Mouse (Mus musculus) lung, postnatal 0 days (tissue): ENCODE data around the gene Dpp3. TPM values are rescaled to one million over a fixed set of nuclear protein-coding genes. Genes with fewer than 3 reads are reported as not detected.
A peak's percentile ranks its signal among the peaks of the same experiment; 100 is the strongest.

Experiments used
- ATAC-seq: fragments of 200-750 bp; cut with Nextera tagmentation; 2 replicates; pipeline ENCODE4 v1.8.0; 2017; ENCODE audit warnings: moderate library complexity
- DNase-seq: peaks from one replicate; pipeline ENCODE4 v3.0.0-alpha.2; 2016; ENCODE audit warnings: low spot score
- H3K27ac ChIP-seq: fragments of 300-500 bp; sonication (generic); 2 replicates; pipeline ENCODE4 v1.5.1; 2014; ENCODE audit warnings: antibody characterized with exemption, mild to moderate bottlenecking, low read length, mixed read lengths
- H3K27me3 ChIP-seq: fragments of 300-500 bp; sonication (generic); replicated peaks from 2 replicates; pipeline ENCODE4 v1.6.1; 2014; ENCODE audit warnings: low read length, mixed read lengths; ENCODE audit not compliant: insufficient read depth
- H3K36me3 ChIP-seq: fragments of 300-500 bp; sonication (generic); 2 replicates; pipeline ENCODE4 v1.6.1; 2014; ENCODE audit warnings: low read length, mixed read lengths; ENCODE audit not compliant: insufficient read depth
- H3K4me1 ChIP-seq: fragments of 300-500 bp; sonication (generic); 2 replicates; pipeline ENCODE4 v1.6.1; 2014; ENCODE audit warnings: antibody characterized with exemption, low read depth, low read length, mixed read lengths; ENCODE audit not compliant: insufficient read depth
- H3K4me2 ChIP-seq: fragments of 300-500 bp; sonication (generic); replicated peaks from 2 replicates; pipeline ENCODE4 v1.6.1; 2014; ENCODE audit warnings: low read depth, mild to moderate bottlenecking, low read length, moderate library complexity, mixed read lengths
- H3K4me3 ChIP-seq: fragments of 300-500 bp; sonication (generic); 2 replicates; pipeline ENCODE4 v1.5.1; 2014; ENCODE audit warnings: low read depth, low read length
- H3K9ac ChIP-seq: fragments of 300-500 bp; sonication (generic); replicated peaks from 2 replicates; pipeline ENCODE4 v1.6.1; 2014; ENCODE audit warnings: low read depth, mild to moderate bottlenecking
- H3K9me3 ChIP-seq: fragments of 300-500 bp; sonication (generic); 2 replicates; pipeline ENCODE4 v1.6.1; 2016; ENCODE audit warnings: low read length, mixed read lengths
- CTCF ChIP-seq: IDR thresholded peaks from 2 replicates; pipeline ENCODE4 v1.5.1; 2016; ENCODE audit warnings: antibody characterized with exemption, mild to moderate bottlenecking
- EP300 ChIP-seq: IDR thresholded peaks from 2 replicates; pipeline ENCODE4 v1.6.1; 2016; ENCODE audit warnings: antibody characterized with exemption, mild to moderate bottlenecking, control low read depth
- WGBS: fragments of 180-500 bp; shearing (Covaris S2); extraction: QIAGEN DNeasy Blood & Tissue Kit; methylation state at CpG from one replicate; pipeline ENCODE4 v1.1.7; 2014; 5-methylcytosine and 5-hydroxymethylcytosine counted together
- polyA plus RNA-seq: library from polyadenylated mRNA; unstranded; fragments of >200 nt; fragmentation: Nextera tagmentation; extraction: Ambion mirVana; gene quantifications from 2 replicates; pipeline ENCODE4 v1.2.1, GENCODE M21; 2015

Gene Dpp3
- polyA plus RNA-seq, 1 experiment from 2014 or later: 47.7 TPM

GRCm38 (mm10) chr19:4942551-4943252 lies 14.6 kb upstream of the Dpp3 start, which contains the start of gene Peli3:
TSS of gene Peli3 (minus strand) at chr19:4943127.
- peaks cover 6% of the 10 kb centered on the region; the same call in 1 of the 2 replicates for H3K4me1 ChIP-seq
- no peaks in the 10 kb centered on the region for H3K27me3 ChIP-seq
- H3K9me3 ChIP-seq: no peaks in the 10 kb centered on the region
- DNase-seq (peak; percentile 89), ATAC-seq (peak; percentile 99)
- peak within 1 kb of the TSS; percentile 86 for H3K4me2 ChIP-seq
- TF ChIP-seq CTCF: no peak
- TF ChIP-seq EP300: no peak
- H3K4me3 ChIP-seq: peak within 1 kb of the TSS; percentile 59
- H3K27ac ChIP-seq: no peak within 1 kb of the TSS
- H3K36me3 ChIP-seq: no peaks in the 10 kb centered on the region
- under 1% methylated on average over 36 of the region's 55 CpGs for WGBS
- H3K9ac ChIP-seq: peak within 1 kb of the TSS; percentile 19; the same call in 1 of the 2 replicates

- Histone ChIP-seq H3K36me3 (no peaks in the 10 kb centered on the region), H3K4me1 (peaks cover 3% of the 10 kb centered on the region; the same call in 1 of the 2 replicates), H3K9ac (no peak overlapping the region), H3K27me3 (no peaks in the 10 kb centered on the region), H3K9me3 (no peaks in the 10 kb centered on the region), H3K4me2 (no peak overlapping the region), H3K27ac (no peak overlapping the region), H3K4me3 (no peak overlapping the region)
- TF ChIP-seq EP300: no peak
- no peak for TF ChIP-seq CTCF
- no peak for DNase-seq
- ATAC-seq: no peak
- 89% methylated on average over 17 of the region's 17 CpGs for WGBS
Measured at GRCm38 (mm10) chr19:4937444-4938310, 9.6 kb upstream of the Dpp3 start.

GRCm38 (mm10) chr19:4936896-4937295 lies 8.8 kb upstream of the Dpp3 start:
- TF ChIP-seq CTCF (no peak), EP300 (no peak)
- no peak overlapping the region for H3K4me2 ChIP-seq
- H3K4me1 ChIP-seq: no peaks in the 10 kb centered on the region
- ATAC-seq (no peak), DNase-seq (no peak)
- no peaks in the 10 kb centered on the region for H3K9me3 ChIP-seq
- no peaks in the 10 kb centered on the region for H3K27me3 ChIP-seq
- WGBS: 77% methylated on average over 2 of the region's 2 CpGs
- H3K27ac ChIP-seq: no peak overlapping the region
- no peaks in the 10 kb centered on the region for H3K36me3 ChIP-seq
- no peak overlapping the region for H3K4me3 ChIP-seq
- no peak overlapping the region for H3K9ac ChIP-seq

- H3K27ac ChIP-seq: peak overlapping the region; percentile 51; the same call in 1 of the 2 replicates
- peak overlapping the region; percentile 60 for H3K4me2 ChIP-seq
- WGBS: 61% methylated on average over 5 of the region's 5 CpGs
- peaks cover 6% of the 10 kb centered on the region; the same call in 1 of the 2 replicates for H3K36me3 ChIP-seq
- 0 out of 2 replicates have a peak overlapping the region, but pooled peaks have one; percentile 57 for H3K4me3 ChIP-seq
- no peaks in the 10 kb centered on the region for H3K9me3 ChIP-seq
- DNase-seq (peak; percentile 39), ATAC-seq (no peak)
- no peaks in the 10 kb centered on the region for H3K27me3 ChIP-seq
- no peak overlapping the region for H3K9ac ChIP-seq
- H3K4me1 ChIP-seq: peaks cover 8% of the 10 kb centered on the region; the same call in 1 of the 2 replicates
- TF ChIP-seq CTCF: no peak
- TF ChIP-seq EP300: no peak
Measured at GRCm38 (mm10) chr19:4928781-4929180, 694 bp upstream of the Dpp3 start.

GRCm38 (mm10) chr19:4925121-4925860 lies 2.8 kb downstream of the Dpp3 start:
- Histone ChIP-seq H3K27me3 (no peaks in the 10 kb centered on the region), H3K9me3 (no peaks in the 10 kb centered on the region), H3K4me2 (no peak overlapping the region), H3K4me3 (no peak overlapping the region), H3K4me1 (peaks cover 8% of the 10 kb centered on the region; the same call in 1 of the 2 replicates), H3K27ac (no peak overlapping the region), H3K36me3 (peaks cover 21% of the 10 kb centered on the region), H3K9ac (no peak overlapping the region)
- DNase-seq (no peak), ATAC-seq (no peak)
- 95% methylated on average over 11 of the region's 11 CpGs for WGBS
- TF ChIP-seq EP300: no peak
- TF ChIP-seq CTCF: no peak

GRCm38 (mm10) chr19:4919652-4920051 lies 8.4 kb downstream of the Dpp3 start:
- ATAC-seq: no peak
- H3K9ac ChIP-seq: no peak overlapping the region
- H3K36me3 ChIP-seq: peaks cover 58% of the 10 kb centered on the region
- no peak overlapping the region for H3K4me2 ChIP-seq
- no peak overlapping the region for H3K27ac ChIP-seq
- H3K27me3 ChIP-seq: no peaks in the 10 kb centered on the region
- H3K9me3 ChIP-seq: no peaks in the 10 kb centered on the region
- 79% methylated on average over 6 of the region's 6 CpGs for WGBS
- DNase-seq: no peak
- no peak overlapping the region for H3K4me3 ChIP-seq
- H3K4me1 ChIP-seq: no peaks in the 10 kb centered on the region
- TF ChIP-seq EP300 (no peak), CTCF (no peak)
